Mouse (Mus musculus) left cerebral cortex, postnatal 4 days (tissue): ENCODE results near the gene Zfp946. TPM values are rescaled to one million over a fixed set of nuclear protein-coding genes. Genes with fewer than 3 reads are reported as not detected.
A peak's percentile ranks its signal among the peaks of the same experiment; 100 is the strongest.

Source experiments
- DNase-seq: peaks from one replicate; pipeline ENCODE4 v3.0.0-alpha.2; 2022
- intact Hi-C: fragments of 180-260 bp; cut with DNase I; formaldehyde crosslinking; loops from one replicate; pipeline ENCODE4 v1.15.1; 2025
- total RNA-seq, 2 experiments: library from RNA; stranded (reverse); gene quantifications; 2 replicates each; pipeline ENCODE4 v1.2.3; 2021

The Zfp946 gene
- 10 to 100 TPM; 26.3 to 26.7 TPM for total RNA-seq

- peak; percentile 88 for DNase-seq
These were observed at the start of gene Zfp946 for GRCm38 (mm10) chr17:22423952-22424617. Gene Zfp946 (plus strand): TSS chr17:22424222.

GRCm38 (mm10) chr17:22410756-22411155 is 13.3 kb upstream of the Zfp946 start:
- intact Hi-C loops = loop anchor here (5.0 to 10.0 kb wide), 2 partner anchors 58 to 326 kb away; no protein-coding TSS in a partner anchor
- DNase-seq = peak; percentile 21

More at GRCm38 (mm10) chr17:22423952-22424617, at the start of gene Zfp946:
- intact Hi-C loops = loop anchor here (10.0 kb wide), 1 partner anchor 1131 kb away; no protein-coding TSS in a partner anchor

GRCm38 (mm10) chr17:22417510-22417909 is 6.5 kb upstream of the Zfp946 start:
- DNase-seq = peak; percentile 65
- intact Hi-C loops = loop anchor here (10.0 kb wide), 1 partner anchor 333 kb away; no protein-coding TSS in a partner anchor

GRCm38 (mm10) chr17:22424636-22425354 is 773 bp downstream of the Zfp946 start:
- intact Hi-C loops = loop anchor here (10.0 kb wide), 1 partner anchor 1130 kb away; no protein-coding TSS in a partner anchor
- no peak for DNase-seq

GRCm38 (mm10) chr17:22447684-22448083 is 23.7 kb downstream of the Zfp946 start:
- intact Hi-C loops = no loop called here

GRCm38 (mm10) chr17:22497120-22497519 is 73.1 kb downstream of the Zfp946 start:
- intact Hi-C loops = no loop called here
- no peak for DNase-seq

More at GRCm38 (mm10) chr17:22447684-22448083, 23.7 kb downstream of the Zfp946 start:
- DNase-seq = no peak

Other genes starting within 250 kb of the Zfp946 start
- 1 to 10 TPM; 5.6 to 6.0 TPM for gene Zfp994, start 198.6 kb upstream of the Zfp946 start, total RNA-seq
- gene CT030661.1, start 109.4 kb upstream of the Zfp946 start, total RNA-seq = 10 to 100 TPM; 13.5 to 13.9 TPM
- gene Zfp944, start 62.8 kb upstream of the Zfp946 start, total RNA-seq = 10 to 100 TPM; 10.1 to 12.5 TPM
- gene Zfp758, start 62.8 kb upstream of the Zfp946 start, total RNA-seq = 10 to 100 TPM in 1 of 2 experiments, 1 to 10 TPM in 1; 8.3 to 10.9 TPM
- gene Vmn2r111, start 149.3 kb downstream of the Zfp946 start, total RNA-seq = not detected
- under 1 TPM in 1 of 2 experiments, not detected in 1; 0.06 TPM for gene Vmn2r112, start 176.7 kb downstream of the Zfp946 start, total RNA-seq